Mouse (Mus musculus): ENCODE results near the gene Pacsin2. TPM values are rescaled to one million over a fixed set of nuclear protein-coding genes. Genes with fewer than 3 reads are reported as not detected.
"Not testable (repeated sequence)": the region's sequence is repeated elsewhere in the genome, so short reads cannot be mapped to it uniquely, and the experiment has no call there.

Gene Pacsin2
- total RNA-seq (2021) = 10 to 100 TPM; 23.2 to 24.9 TPM

DNA sequence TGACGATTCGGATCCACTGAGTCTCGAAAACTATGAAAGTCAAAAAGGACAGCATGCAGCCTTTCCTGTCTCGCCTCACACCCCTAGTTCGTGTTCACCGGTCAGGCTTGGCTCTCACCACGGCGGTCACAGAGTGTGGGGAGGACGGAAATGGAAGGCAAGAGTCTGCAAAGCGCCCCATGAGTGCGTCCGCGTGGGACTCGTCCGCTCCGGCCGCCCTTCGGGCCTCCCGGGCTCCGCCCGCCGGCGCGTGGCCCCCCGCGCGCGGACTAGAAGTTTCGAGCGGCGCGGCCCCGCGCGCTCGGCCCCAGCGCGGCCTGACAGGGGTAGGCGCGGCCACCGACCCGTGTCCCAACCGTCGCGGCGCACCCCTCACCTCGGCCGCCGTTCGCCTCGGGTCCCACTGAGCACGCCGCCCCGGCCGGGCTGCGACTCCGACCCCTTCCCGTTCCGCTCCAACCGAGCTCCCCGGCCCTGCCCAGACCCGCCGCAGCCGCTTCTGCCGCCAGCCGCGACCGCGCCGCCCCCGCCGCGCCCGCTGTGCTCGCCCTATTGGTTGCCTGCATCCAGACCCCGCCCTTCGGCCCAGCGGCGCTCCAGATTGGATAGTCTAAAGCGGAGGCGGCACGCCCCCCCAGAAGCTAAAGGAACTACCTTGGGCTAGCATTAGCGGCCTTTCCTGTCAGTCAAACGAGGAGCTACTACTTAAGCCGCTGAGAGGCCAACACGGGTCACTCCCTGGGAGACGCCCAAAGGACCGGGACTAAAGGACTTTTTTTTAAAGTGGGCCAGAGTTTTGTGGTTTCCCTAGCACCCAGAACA, at the start of gene Pacsin2:
Gene Pacsin2 (minus strand): TSS at position 524 of the 822 bp plus-strand sequence.
- DNase-seq = peak; percentile 97
- intact Hi-C loops (cut with DNase I) = no loop called here

DNA sequence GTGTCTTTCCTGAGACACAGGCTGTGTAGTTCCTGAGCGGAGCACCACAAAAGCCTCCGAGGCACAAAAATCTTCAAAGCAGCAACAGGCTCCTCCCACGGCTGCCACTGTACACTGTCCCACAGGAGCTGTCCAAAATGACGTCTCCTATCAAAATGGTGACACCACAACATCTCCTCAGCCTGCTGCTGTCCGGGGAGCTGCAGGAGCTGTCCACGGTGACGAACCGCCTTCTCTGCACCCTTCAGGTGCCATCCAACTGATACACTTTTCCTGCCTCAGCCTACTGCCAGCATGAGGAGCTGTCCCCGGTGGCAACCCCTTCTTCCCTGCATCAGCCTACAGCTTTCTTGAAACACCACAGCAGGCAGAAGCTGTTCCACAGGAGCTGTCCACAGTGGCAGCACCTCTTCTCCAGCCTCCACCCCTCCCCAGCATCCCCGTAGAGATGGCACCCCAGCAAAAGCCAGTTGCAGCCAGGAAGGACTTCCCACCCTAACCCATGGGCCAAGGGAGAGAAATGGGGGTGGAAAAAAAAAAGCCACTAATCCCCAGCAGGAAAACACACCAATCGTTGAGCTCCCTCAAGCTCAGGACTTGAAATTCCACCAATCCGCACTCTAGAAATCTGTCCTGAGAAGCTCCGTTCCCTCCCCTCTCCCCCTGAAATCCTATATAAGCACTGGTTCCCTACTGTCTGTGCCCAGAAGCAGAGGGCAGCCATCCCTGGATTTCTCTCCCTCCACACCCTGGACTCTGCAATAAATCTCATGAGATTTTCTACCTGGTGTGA, 48.3 kb upstream of the Pacsin2 start:
- intact Hi-C loops (cut with DNase I) = no loop called here

DNA sequence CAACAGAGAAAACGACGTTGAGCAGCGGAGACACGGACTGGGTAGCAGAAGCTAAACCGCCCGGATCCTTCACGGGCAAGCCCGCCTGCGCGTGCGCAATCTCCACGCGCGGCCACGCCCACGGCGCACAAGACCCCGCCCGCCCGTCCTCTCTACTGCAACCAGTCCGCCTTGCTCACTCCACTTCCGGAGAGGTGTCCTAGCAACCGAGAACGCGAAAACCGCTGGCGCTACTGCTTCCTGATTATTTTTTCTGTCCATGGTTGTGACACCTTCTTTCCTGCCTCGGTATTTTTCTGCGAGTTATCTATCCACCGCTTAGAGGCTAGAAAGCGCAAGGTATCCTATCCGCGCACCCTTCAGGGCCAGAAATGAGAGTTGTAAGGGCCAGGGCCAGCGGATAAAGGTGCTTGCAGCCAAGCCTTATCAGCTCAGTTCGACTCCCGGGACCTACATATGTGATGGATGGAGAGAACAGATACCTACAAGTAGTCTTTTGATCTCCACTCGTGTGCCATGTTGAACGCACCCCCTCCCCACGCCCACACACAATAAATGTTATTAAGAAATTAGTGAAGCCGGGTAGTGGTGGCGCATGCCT, 46.5 kb upstream of the Pacsin2 start, which contains the start of gene Ttll1:
Gene Ttll1 (minus strand): TSS at position 89 of the 601 bp plus-strand sequence.
- intact Hi-C loops (cut with DNase I) = no loop called here
- peak; percentile 96 for DNase-seq

More for the DNA sequence above, 48.3 kb upstream of the Pacsin2 start:
- no peak for DNase-seq

DNA sequence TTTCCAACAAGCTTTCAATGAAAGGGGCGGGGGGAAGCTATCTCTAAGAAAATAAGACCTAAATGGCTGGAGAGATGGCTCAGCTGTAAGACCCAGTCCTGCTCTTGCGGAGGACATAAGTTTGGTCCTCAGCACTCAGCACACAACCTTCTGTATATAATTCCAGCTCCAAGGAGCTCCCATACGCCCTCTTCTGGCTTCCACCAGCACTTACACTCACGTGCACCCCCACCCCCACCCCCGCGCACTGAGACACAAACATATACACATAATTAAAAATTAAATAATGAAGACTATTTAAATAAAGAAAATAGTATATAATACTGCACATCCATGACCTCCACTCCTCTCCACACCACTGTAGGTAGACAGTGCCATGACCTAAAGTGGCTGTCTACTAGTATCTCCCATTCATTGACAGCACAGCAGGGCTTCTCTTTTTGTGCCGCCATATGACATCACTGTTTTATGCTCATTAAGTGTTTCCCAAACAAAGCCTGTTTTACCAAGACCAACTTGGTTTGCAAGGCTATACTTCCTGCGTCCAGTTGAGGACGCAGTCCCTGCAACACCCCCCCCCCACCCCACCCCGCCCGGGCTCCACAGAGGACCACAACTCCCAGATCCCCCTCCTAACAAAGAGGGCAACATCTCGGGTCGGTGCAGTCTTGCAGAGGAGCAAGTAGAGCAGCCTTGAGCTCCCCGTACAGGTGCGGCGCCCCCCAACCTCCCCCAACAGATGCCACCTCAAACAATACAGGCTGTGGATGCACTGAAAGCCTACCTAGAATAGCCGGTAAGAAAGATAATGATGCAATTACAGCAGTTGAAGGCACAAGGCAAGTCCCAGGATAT, 45.8 kb upstream of the Pacsin2 start:
- intact Hi-C loops (cut with DNase I) = no loop called here
- DNase-seq = no peak

DNA sequence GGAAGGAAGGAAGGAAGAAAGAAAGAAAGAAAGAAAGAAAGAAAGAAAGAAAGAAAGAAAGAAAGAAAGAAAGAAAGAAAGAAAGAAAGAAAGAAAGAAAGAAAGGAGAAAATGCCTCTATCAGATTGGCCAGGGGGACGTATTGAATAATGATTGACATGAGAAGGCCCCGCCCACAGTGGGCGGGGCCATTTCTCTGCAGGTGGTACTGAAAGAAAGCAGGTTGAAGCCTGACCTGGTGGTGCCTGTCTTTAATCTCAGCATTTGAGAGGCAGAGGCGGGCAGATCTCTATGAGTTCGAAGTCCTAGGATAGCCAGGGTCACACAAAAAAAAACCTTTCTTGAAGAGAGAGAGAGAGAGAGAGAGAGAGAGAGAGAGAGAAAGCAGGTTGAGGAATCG, 37.1 kb upstream of the Pacsin2 start:
- intact Hi-C loops (cut with DNase I); DNase-seq: not testable (repeated sequence)

DNA sequence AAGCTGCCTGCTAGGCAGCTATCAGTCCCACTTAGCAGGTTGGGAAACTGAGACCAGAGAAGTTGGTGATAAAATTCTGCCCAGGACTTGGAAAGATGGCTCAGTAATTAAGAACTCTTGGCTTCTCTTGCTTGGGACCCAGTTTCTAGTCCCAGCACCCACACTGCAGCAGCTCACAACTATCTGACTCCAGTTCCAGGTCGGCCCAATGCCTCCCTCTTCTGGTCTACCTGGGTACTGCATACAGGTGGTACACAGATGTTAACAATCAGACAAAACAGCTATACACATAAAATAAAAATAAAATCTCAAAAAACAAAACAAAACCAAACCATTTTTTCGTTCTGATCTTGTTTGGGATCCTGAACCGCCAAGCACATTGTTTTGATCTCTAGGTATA, 35.9 kb upstream of the Pacsin2 start:
- no peak for DNase-seq
- intact Hi-C loops (cut with DNase I) = no loop called here

DNA sequence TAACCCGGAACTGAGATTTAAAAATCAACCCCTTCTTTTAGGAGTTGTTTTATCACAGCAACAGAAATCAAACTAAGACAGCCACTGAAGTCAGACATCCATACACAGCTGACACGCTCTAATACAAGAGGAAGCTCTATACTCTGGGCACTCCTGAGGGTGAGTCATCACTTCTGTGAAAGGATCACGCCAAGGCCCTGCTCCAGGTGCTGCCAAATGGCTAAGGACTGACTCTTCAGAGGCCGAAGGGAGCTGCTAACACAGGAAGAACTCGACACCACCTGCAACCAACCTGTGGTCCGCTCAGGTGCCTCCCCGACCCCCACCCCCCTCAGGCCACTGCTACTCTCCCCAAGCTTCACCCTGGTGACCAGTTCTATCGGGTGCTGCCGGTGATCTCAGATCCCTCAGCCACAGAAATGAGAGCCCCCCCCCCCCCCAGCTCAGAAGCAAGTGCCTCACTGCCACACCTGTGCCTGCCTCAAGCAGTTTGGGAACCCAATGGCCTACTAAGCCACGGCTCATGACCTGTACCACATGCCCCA, 34.9 kb upstream of the Pacsin2 start:
- DNase-seq = no peak
- intact Hi-C loops (cut with DNase I) = loop anchor here (10.0 kb wide), 1 partner anchor 164 kb away; no protein-coding TSS in a partner anchor

DNA sequence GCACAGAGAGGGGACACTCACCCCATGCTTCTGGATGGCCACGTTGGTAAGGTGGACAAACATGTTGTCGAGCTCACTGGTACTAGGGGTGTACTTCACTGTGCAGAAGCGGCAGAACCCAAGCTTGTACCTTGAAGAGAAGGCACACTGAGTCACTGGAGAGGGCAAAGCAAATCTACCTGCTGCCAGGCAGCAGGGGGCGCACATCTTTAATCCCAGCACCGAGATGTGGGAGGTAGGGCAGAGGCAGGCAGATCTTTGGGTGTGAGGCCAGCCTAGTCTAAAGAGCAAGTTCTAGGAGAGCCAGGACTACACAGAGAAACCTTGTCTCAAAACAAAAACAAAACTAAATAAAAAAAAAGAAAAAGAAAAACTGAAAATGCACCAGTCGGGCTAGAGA, 32.9 kb upstream of the Pacsin2 start:
- no peak for DNase-seq
- intact Hi-C loops (cut with DNase I) = loop anchor here (10.0 kb wide), 1 partner anchor 162 kb away; no protein-coding TSS in a partner anchor

DNA sequence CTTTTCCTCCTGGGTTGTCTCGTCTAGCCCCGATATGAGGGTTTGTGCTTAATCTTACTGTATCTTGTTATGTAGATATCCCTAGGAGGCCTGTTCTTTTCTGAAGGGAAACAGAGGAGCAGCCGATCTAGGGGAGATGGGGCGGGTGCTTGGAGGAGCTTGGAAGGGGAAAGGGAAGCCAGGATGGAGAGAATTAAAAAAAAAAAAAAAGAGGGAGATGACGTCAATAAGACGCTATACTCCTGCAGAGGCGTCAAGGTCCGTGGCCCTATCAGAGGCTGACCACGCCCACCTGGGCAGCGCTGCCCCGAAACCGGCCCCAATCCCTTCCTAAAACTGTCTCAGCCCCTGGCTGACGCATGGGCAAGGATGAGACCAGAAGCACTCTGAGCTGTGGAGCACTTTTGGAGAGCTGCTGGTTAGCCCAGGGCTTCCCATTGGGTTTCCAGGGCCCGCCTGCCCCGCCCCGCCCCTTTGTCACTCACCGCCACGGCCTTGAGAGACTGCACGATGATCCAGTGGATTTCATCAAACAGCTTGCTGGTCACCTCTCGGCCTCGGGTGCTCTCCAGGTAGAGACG, 31.5 kb upstream of the Pacsin2 start:
- intact Hi-C loops (cut with DNase I) = loop anchor here (10.0 kb wide), 1 partner anchor 161 kb away; no protein-coding TSS in a partner anchor
- DNase-seq = no peak

DNA sequence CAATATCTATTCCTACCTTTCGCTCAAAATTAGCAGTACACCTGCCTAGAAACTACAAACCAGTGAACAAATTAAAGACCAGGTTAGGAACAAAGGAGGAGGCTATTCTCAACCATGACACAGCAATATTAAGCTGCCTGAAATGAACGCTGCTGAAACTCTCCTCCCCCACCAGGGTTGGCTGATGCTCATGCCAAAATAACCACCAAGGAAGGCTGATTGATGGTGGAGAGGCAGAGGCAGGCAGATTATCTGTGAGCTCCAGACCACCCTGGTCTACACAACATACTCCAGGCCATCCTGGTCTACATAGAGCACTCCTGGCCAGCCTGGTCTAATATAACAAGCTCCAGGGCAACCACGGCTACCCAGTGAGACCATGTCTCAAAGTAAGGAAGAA, 30.8 kb upstream of the Pacsin2 start:
- intact Hi-C loops (cut with DNase I) = loop anchor here (10.0 kb wide), 1 partner anchor 160 kb away; no protein-coding TSS in a partner anchor
- no peak for DNase-seq

DNA sequence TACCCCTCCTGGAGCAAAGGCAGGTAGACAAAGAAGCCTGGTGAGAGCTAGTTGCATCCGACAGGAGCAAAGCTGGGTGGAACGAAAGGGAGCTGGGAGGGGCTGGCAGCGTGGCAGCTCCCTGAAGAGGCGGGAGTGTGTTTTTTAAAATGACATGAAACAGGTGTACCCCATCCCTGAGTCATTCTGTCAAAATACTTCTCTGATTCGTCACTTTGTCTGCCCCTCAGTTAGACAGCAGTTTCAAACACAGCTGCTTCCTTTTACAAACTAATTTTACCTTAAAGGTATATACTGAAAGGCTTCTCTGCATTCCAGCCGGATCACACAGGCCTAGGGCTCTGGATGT, 30.1 kb upstream of the Pacsin2 start:
- DNase-seq = no peak
- intact Hi-C loops (cut with DNase I) = loop anchor here (10.0 kb wide), 1 partner anchor 160 kb away; no protein-coding TSS in a partner anchor

DNA sequence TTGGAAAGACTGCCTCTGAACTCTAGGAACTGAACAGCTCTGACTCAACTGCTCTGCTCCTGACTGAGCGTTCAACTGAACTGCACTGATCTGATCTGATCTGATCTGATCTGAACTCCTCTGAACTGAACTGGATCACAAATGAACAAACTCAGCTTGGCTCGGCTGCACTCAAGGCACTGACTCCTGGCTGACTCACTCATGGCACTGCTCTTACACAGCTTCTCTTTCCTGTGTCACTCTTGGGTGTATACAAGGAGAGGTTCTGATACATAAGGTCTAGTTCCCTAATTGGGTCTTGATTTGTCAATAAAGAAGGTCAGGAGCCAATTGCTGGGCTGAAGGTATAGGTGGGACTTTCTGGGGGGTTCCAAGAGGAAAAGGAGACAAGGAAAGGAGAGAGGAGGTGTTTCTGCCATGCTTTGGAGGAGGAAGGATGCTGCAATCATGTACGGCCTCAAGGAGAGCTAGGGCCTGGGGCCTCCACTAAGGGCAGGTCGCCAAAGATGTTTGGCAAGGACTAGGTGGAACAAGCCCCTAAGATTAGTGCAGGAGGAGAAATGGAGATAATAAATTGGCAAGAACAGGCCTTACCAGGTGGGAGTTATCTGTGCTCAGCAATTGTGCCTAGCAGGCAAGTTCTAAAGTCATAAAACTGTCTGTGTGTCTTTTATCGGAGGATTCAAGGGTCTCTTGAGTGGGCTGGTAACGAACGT, 29.6 kb upstream of the Pacsin2 start:
- intact Hi-C loops (cut with DNase I) = loop anchor here (10.0 kb wide), 1 partner anchor 159 kb away; no protein-coding TSS in a partner anchor
- no peak for DNase-seq

DNA sequence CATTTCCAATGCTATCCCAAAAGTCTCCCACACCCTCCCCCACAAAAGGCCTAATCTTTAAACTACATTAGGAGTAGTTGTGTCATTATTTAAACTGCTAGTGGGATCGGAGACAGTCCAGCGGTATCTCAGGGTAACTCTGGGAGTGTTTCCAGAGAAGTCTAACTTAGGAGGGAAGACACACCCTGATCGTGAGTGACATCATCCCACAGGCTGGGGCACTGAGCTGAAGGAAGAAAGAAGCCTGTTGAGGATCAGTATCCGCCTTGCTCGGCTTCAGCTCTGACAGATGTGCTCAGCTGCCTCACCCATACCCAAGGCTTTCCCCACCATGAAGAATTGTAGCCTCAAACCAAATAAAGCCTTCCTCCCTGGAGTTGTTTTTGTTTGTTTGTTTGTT, 27.5 kb upstream of the Pacsin2 start:
- no peak for DNase-seq
- intact Hi-C loops (cut with DNase I) = loop anchor here (10.0 kb wide), 1 partner anchor 157 kb away; no protein-coding TSS in a partner anchor

DNA sequence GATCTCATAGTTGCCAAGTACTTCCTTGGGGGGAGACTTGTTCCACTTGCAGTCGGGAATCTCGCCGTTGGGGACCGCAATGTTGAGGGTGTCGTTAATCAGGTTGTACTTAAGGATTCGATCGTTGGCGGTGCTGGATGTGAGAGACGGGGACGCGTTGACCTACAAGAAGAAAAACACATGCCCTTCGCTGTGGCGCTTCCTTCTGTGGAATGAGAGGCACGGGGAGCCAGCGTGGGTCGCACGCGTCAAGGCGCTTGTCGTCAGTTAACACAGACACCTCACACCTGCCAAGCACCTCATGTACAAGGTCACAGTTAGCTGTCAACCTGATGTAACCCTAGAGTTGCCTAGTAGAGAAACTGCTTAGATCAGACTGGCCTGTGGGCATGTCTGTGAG, 25.1 kb upstream of the Pacsin2 start:
- no peak for DNase-seq

DNA sequence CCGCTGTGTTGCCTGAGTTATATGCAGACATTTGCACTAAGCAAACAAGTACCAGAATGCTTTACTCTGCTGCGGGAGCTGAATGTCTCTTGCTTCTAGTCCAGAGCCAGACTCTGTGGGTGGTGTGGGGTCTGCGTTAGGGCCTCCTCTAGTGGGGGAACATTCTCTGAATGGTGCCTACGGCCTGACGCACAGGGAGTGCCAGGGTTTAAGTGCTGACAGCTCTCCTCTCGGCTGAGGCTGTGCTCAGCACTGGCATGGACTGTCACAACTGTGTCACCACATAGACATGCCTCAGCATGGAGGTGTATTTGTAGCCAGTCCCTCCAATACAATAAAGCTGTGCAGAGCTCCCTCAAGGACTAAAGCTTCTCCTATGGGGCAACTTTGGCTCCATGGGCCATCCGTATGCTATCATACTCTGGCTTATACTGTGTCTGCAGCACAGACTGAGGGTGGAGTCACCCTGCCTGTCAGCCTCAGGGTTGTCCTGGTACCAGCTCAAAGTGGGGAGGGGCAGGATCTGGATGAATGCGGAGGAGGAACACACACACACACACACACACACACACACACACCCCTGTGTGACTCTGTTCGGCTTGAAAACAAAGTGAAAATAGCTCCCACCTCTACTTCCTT, 23.2 kb upstream of the Pacsin2 start:
- no peak for DNase-seq

More for the DNA sequence above, 25.1 kb upstream of the Pacsin2 start:
- intact Hi-C loops (cut with DNase I) = no loop called here

DNA sequence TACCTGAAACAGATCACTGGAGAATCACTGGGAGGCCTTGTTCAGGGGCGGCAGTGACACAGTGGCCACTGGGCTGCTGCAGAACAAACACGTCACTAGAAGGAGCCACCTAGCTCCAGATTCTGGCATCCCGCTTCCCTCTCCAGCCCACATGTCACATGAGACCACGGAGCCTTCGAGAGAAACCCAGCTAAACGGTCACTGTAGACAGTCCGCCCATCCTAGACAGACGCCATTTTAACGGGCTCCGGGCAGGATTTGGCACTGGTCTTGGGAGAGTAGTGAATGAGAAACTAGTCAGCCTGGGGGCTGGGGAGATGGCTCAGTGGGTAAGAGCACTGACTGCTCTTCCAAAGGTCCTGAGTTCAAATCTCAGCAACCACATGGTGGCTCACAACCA, 19.9 kb upstream of the Pacsin2 start:
- intact Hi-C loops (cut with DNase I) = no loop called here
- DNase-seq = no peak

More for the DNA sequence above, 23.2 kb upstream of the Pacsin2 start:
- intact Hi-C loops (cut with DNase I) = no loop called here

DNA sequence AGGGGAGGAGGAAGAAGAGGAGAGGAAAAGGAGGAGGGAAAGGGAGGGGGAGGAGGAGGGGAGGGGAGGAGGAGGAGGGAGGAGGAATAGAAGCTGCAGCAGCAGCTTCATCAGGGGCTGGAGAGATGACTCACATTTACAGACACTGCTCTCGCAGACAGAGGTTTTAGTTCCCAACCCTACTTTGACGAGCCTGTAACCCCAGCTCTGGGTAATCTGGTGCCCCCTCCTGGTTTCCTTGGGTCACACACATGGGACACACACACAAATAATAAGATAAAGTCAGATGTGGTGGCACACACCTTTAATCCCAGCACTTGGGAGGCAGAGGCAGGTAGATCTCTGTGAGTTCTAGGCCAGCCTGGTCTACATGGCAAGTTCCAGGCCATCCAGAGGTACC, 19.1 kb upstream of the Pacsin2 start:
- intact Hi-C loops (cut with DNase I) = no loop called here
- no peak for DNase-seq

DNA sequence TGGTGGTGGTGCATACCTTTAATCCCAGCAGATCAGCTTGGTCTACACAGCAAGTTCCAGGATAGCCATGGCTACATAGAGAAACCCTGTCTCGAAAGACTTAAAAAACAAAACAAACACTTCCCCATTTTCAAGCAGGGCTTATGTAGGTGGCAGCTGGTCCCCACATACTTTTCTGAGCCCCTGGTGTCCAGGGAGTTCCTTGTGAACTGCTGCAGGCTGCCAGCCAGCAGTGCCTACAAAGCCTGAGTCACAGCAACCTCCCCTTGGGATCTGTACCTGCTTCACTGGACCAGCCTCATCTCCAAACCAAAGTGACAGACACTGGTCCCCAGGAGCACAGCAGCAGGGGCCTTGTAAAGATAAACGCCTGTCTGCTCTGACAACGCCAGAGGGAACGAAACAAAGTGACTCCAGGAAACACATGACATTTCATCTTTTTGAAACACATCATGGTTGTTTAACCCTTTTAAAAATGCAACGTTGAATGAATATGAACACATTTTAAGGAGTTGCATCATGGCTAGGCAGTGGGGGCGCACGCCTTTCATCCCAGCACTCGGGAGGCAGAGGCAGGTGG, 18.3 kb upstream of the Pacsin2 start:
- intact Hi-C loops (cut with DNase I) = no loop called here

More for the DNA sequence above, 18.3 kb upstream of the Pacsin2 start:
- DNase-seq = no peak
